Mouse (Mus musculus) heart, embryonic 16.5 days (tissue): ENCODE results near the gene Capn2. TPM values are rescaled to one million over a fixed set of nuclear protein-coding genes. Genes with fewer than 3 reads are reported as not detected.

ENCODE experiments used
- ATAC-seq: fragments of 200-750 bp; cut with Nextera tagmentation; replicated peaks from 2 replicates; pipeline ENCODE4 v1.8.0; 2017; ENCODE audit warnings: moderate number of reproducible peaks; ENCODE audit not compliant: insufficient read depth, low FRiP score; ENCODE audit errors: extremely low read depth
- H3K27ac ChIP-seq: fragments of 300-500 bp; sonication (generic); 2 replicates; pipeline ENCODE4 v1.5.1; 2014; ENCODE audit warnings: mild to moderate bottlenecking, low read length, control low read depth, moderate library complexity
- H3K27me3 ChIP-seq: fragments of 300-500 bp; sonication (generic); 2 replicates; pipeline ENCODE4 v1.6.1; 2014; ENCODE audit warnings: low read length, mixed read lengths; ENCODE audit not compliant: control insufficient read depth, insufficient read depth
- H3K36me3 ChIP-seq: fragments of 300-500 bp; sonication (generic); 2 replicates; pipeline ENCODE4 v1.6.1; 2014; ENCODE audit not compliant: control insufficient read depth, insufficient read depth
- H3K4me1 ChIP-seq: fragments of 300-500 bp; sonication (generic); 2 replicates; pipeline ENCODE4 v1.6.1; 2014; ENCODE audit warnings: low read length, mixed read lengths; ENCODE audit not compliant: control insufficient read depth, insufficient read depth
- H3K4me2 ChIP-seq: fragments of 300-500 bp; sonication (generic); 2 replicates; pipeline ENCODE4 v1.6.1; 2014; ENCODE audit warnings: low read depth, mild to moderate bottlenecking, control low read depth, low read length
- H3K4me3 ChIP-seq: fragments of 300-500 bp; sonication (generic); 2 replicates; pipeline ENCODE4 v1.5.1; 2014; ENCODE audit warnings: mild to moderate bottlenecking, control low read depth, low read length
- H3K9ac ChIP-seq: fragments of 300-500 bp; sonication (generic); 2 replicates; pipeline ENCODE4 v1.6.1; 2014; ENCODE audit warnings: low read length, control low read depth
- H3K9me3 ChIP-seq: fragments of 300-500 bp; sonication (generic); replicated peaks from 2 replicates; pipeline ENCODE4 v1.6.1; 2016; ENCODE audit warnings: low read length; ENCODE audit not compliant: control insufficient read depth
- WGBS: fragments of 180-500 bp; shearing (Covaris S2); extraction: QIAGEN DNeasy Blood & Tissue Kit; methylation state at CpG from one replicate; pipeline ENCODE4 v1.1.7; 2014; 5-methylcytosine and 5-hydroxymethylcytosine counted together
- polyA plus RNA-seq: library from polyadenylated mRNA; unstranded; fragments of >200 nt; fragmentation: Nextera tagmentation; extraction: Ambion mirVana; gene quantifications from 2 replicates; pipeline ENCODE4 v1.2.1, GENCODE M21; 2015

The Capn2 gene
- 91.1 and 91.7 TPM in 2 replicates for polyA plus RNA-seq

GRCm38 (mm10) chr1:182516758-182517676 lies at the start of gene Capn2:
Gene Capn2, minus strand, starts transcription at chr1:182517608.
- Histone ChIP-seq H3K27me3 (no peaks in the 10 kb centered on the region), H3K9ac (peak within 1 kb of the TSS; percentile 95), H3K4me3 (peak within 1 kb of the TSS; percentile 83), H3K36me3 (peaks cover 2% of the 10 kb centered on the region), H3K4me1 (peaks cover 43% of the 10 kb centered on the region), H3K9me3 (no peaks in the 10 kb centered on the region), H3K4me2 (peak within 1 kb of the TSS; percentile 80), H3K27ac (peak within 1 kb of the TSS; percentile 90)
- under 1% methylated on average over 84 of the region's 84 CpGs for WGBS
- peak; percentile 85 for ATAC-seq

GRCm38 (mm10) chr1:182565351-182565835 lies 48.0 kb upstream of the Capn2 start:
- Histone ChIP-seq H3K4me2 (no peak overlapping the region), H3K27ac (no peak overlapping the region), H3K27me3 (no peaks in the 10 kb centered on the region), H3K36me3 (no peaks in the 10 kb centered on the region), H3K4me1 (no peaks in the 10 kb centered on the region; the same call in 1 of the 2 replicates), H3K4me3 (no peak overlapping the region), H3K9ac (no peak overlapping the region), H3K9me3 (no peaks in the 10 kb centered on the region)
- 71% methylated on average over 6 of the region's 6 CpGs for WGBS
- no peak for ATAC-seq

GRCm38 (mm10) chr1:182564408-182565120 lies 47.2 kb upstream of the Capn2 start, which contains the start of gene Capn8:
Gene Capn8, plus strand, starts transcription at chr1:182565007.
- ATAC-seq: no peak

GRCm38 (mm10) chr1:182562576-182563370 lies 45.4 kb upstream of the Capn2 start:
- no peaks in the 10 kb centered on the region for H3K36me3 ChIP-seq
- H3K9me3 ChIP-seq: no peaks in the 10 kb centered on the region
- WGBS: 45% methylated on average over 16 of the region's 16 CpGs
- H3K27me3 ChIP-seq: no peaks in the 10 kb centered on the region
- ATAC-seq: peak; percentile 23; the same call in 1 of the 2 replicates
- no peak overlapping the region for H3K9ac ChIP-seq
- no peaks in the 10 kb centered on the region; the same call in 1 of the 2 replicates for H3K4me1 ChIP-seq
- H3K4me3 ChIP-seq: no peak overlapping the region
- H3K4me2 ChIP-seq: no peak overlapping the region; the same call in 1 of the 2 replicates
- no peak overlapping the region for H3K27ac ChIP-seq

More at GRCm38 (mm10) chr1:182564408-182565120, 47.2 kb upstream of the Capn2 start, which contains the start of gene Capn8:
- Histone ChIP-seq H3K9me3 (no peaks in the 10 kb centered on the region), H3K27me3 (no peaks in the 10 kb centered on the region), H3K4me2 (no peak within 1 kb of the TSS), H3K9ac (no peak within 1 kb of the TSS), H3K36me3 (no peaks in the 10 kb centered on the region), H3K27ac (no peak within 1 kb of the TSS), H3K4me3 (no peak within 1 kb of the TSS), H3K4me1 (no peaks in the 10 kb centered on the region; the same call in 1 of the 2 replicates)
- 81% methylated on average over 5 of the region's 5 CpGs for WGBS

- Histone ChIP-seq H3K9me3 (no peaks in the 10 kb centered on the region), H3K4me1 (no peaks in the 10 kb centered on the region; the same call in 1 of the 2 replicates), H3K36me3 (no peaks in the 10 kb centered on the region), H3K4me2 (no peak overlapping the region), H3K27ac (no peak overlapping the region), H3K27me3 (no peaks in the 10 kb centered on the region), H3K9ac (no peak overlapping the region), H3K4me3 (no peak overlapping the region)
- no peak for ATAC-seq
- WGBS: 79% methylated on average over 11 of the region's 11 CpGs
Measured at GRCm38 (mm10) chr1:182561945-182562514, 44.6 kb upstream of the Capn2 start.

- no peak overlapping the region for H3K4me2 ChIP-seq
- H3K4me3 ChIP-seq: no peak overlapping the region
- H3K27ac ChIP-seq: no peak overlapping the region
- H3K9ac ChIP-seq: no peak overlapping the region
- 0 out of 2 replicates have a peak, but pooled peaks have one; percentile 25 for ATAC-seq
- H3K4me1 ChIP-seq: no peaks in the 10 kb centered on the region; the same call in 1 of the 2 replicates
- WGBS: 18% methylated on average over 3 of the region's 3 CpGs
- no peaks in the 10 kb centered on the region for H3K9me3 ChIP-seq
- H3K36me3 ChIP-seq: no peaks in the 10 kb centered on the region
- no peaks in the 10 kb centered on the region for H3K27me3 ChIP-seq
Measured at GRCm38 (mm10) chr1:182560390-182561098, 43.1 kb upstream of the Capn2 start.

GRCm38 (mm10) chr1:182559530-182559929 lies 42.1 kb upstream of the Capn2 start:
- ATAC-seq: no peak
- Histone ChIP-seq H3K9ac (no peak overlapping the region), H3K4me2 (no peak overlapping the region), H3K27ac (no peak overlapping the region), H3K4me1 (no peaks in the 10 kb centered on the region; the same call in 1 of the 2 replicates), H3K27me3 (no peaks in the 10 kb centered on the region), H3K9me3 (no peaks in the 10 kb centered on the region), H3K4me3 (no peak overlapping the region), H3K36me3 (no peaks in the 10 kb centered on the region)
- 87% methylated on average over 10 of the region's 11 CpGs for WGBS
